8 mouse cellular contexts compared by ENCODE assay signal in genomic region chr4:43530581-43530980, GRCm38 (mm10). TPM values are rescaled to one million over a fixed set of nuclear protein-coding genes. Genes with fewer than 3 reads are reported as not detected.
DNase-seq lines count a peak whose midpoint lies in the region; ATAC-seq and TF ChIP-seq lines count a peak whose summit lies in the region.
"Had no signal": no experiment of that assay in that cellular context is flagged by ENCODE, and none has a peak within 500 bp of the region (broad histone marks: within the 10 kb centered on the region; RNA-seq: fewer than 3 reads in every experiment).

No protein-coding gene starts in this region.

- peak; percentile 77 for ATAC-seq in common myeloid progenitor, adult 5-6 weeks (replicated peaks; ENCODE audit: low read depth, poor library complexity, severe bottlenecking)
- no peak for ATAC-seq in heart, embryonic 13.5 days (ENCODE audit: extremely low read depth, insufficient number of reproducible peaks, low FRiP score, low TSS enrichment)
- peak; percentile 17; the same call in 1 of the 2 replicates for ATAC-seq in lung, embryonic 16.5 days (ENCODE audit: low read depth)

- H3K4me2 ChIP-seq in heart, embryonic 13.5 days: no peak overlapping the region
- no peak overlapping the region for H3K4me2 ChIP-seq in lung, embryonic 16.5 days (ENCODE audit: low read depth, low read length)
- H3K4me2 ChIP-seq: midbrain, embryonic 12.5 days had no signal

- H3K4me1 ChIP-seq in E14TG2a.4 (replicated peaks; ENCODE audit: low read depth, low read length): peaks cover 27% of the 10 kb centered on the region
- H3K4me1 ChIP-seq in heart, embryonic 13.5 days: peaks cover 19% of the 10 kb centered on the region
- no peaks in the 10 kb centered on the region for H3K4me1 ChIP-seq in lung, embryonic 16.5 days (replicated peaks; ENCODE audit: control insufficient read depth, insufficient read depth, low read length)
- H3K4me1 ChIP-seq: midbrain, embryonic 12.5 days had no signal

- peak; percentile 50 for DNase-seq in WW6 (ENCODE audit: low read depth, low spot score)
- peak; percentile 51 to 83 for DNase-seq in layer of hippocampus, adult 18-20 months (ENCODE audit: low spot score in 2 of 2)
- peak; percentile 52 for DNase-seq in right cerebral cortex, postnatal 25 days

- H3K9me3 ChIP-seq in E14TG2a.4 (ENCODE audit: low read length): no peaks in the 10 kb centered on the region
- no peaks in the 10 kb centered on the region; the same call in 1 of the 2 replicates for H3K9me3 ChIP-seq in heart, embryonic 13.5 days
- H3K9me3 ChIP-seq in lung, embryonic 16.5 days (ENCODE audit: control insufficient read depth, low read length): no peaks in the 10 kb centered on the region

- no peak overlapping the region for H3K4me3 ChIP-seq in E14TG2a.4 (replicated peaks; ENCODE audit: low read length)
- no peak overlapping the region for H3K4me3 ChIP-seq in heart, embryonic 13.5 days
- no peak overlapping the region for H3K4me3 ChIP-seq in lung, embryonic 16.5 days (ENCODE audit: low read length)
- H3K4me3 ChIP-seq: midbrain, embryonic 12.5 days had no signal

- peaks cover 3% of the 10 kb centered on the region for H3K27me3 ChIP-seq in E14TG2a.4 (ENCODE audit: insufficient read depth, low read length)
- H3K27me3 ChIP-seq in heart, embryonic 13.5 days (replicated peaks): 0 out of 2 replicates have a peak, but pooled peaks cover 4% of the 10 kb centered on the region
- H3K27me3 ChIP-seq in lung, embryonic 16.5 days (ENCODE audit: control insufficient read depth, insufficient read depth, low read depth, low read length): no peaks in the 10 kb centered on the region

- H3K9ac ChIP-seq in heart, embryonic 13.5 days: no peak overlapping the region
- no peak overlapping the region for H3K9ac ChIP-seq in lung, embryonic 16.5 days (ENCODE audit: low read length)
- H3K9ac ChIP-seq: midbrain, embryonic 12.5 days had no signal

- 13% methylated on average over 7 of the region's 7 CpGs for WGBS in heart, embryonic 13.5 days
- WGBS in lung, embryonic 16.5 days: 16% methylated on average over 7 of the region's 7 CpGs

- peaks cover 47% of the 10 kb centered on the region for H3K36me3 ChIP-seq in E14TG2a.4 (ENCODE audit: insufficient read depth, low read length)
- H3K36me3 ChIP-seq in heart, embryonic 13.5 days: peaks cover 54% of the 10 kb centered on the region
- H3K36me3 ChIP-seq in lung, embryonic 16.5 days (ENCODE audit: control insufficient read depth, insufficient read depth, low read length): peaks cover 42% of the 10 kb centered on the region

- peak; percentile 84 for TF ChIP-seq CTCF in E14TG2a.4 (conservative IDR thresholded peaks at IDR 0.05; ENCODE audit: low read length)

- peak overlapping the region; percentile 59 for H3K27ac ChIP-seq in heart, embryonic 13.5 days (replicated peaks)
- no peak overlapping the region for H3K27ac ChIP-seq in lung, embryonic 16.5 days (ENCODE audit: low read length)
- H3K27ac ChIP-seq: midbrain, embryonic 12.5 days had no signal

RNA-seq across cellular contexts. Expression of gene Tpm2, which starts 7.0 kb away (rescaled TPM):
- total RNA-seq in common myeloid progenitor, adult 5-6 weeks (2017): 8.4 and 10.7 TPM in 2 replicates
- 143 and 157 TPM in 2 replicates for polyA plus RNA-seq in heart, embryonic 13.5 days (2015; fragmentation: Nextera tagmentation; extraction: Ambion mirVana)
- 1 to 10 TPM; 4.2 to 4.8 TPM for total RNA-seq in layer of hippocampus, adult 18-20 months (2021)
- polyA plus RNA-seq in lung, embryonic 16.5 days (2015; fragmentation: Nextera tagmentation; extraction: Ambion mirVana): 203 and 218 TPM in 2 replicates

RNA-seq across cellular contexts. Expression of gene Car9, which starts 23.8 kb away (rescaled TPM):
- total RNA-seq in common myeloid progenitor, adult 5-6 weeks (2017): 7.3 and 8.3 TPM in 2 replicates
- 1.8 and 2.0 TPM in 2 replicates for polyA plus RNA-seq in heart, embryonic 13.5 days (2015; fragmentation: Nextera tagmentation; extraction: Ambion mirVana)
- total RNA-seq in layer of hippocampus, adult 18-20 months (2021): not detected
- polyA plus RNA-seq in lung, embryonic 16.5 days (2015; fragmentation: Nextera tagmentation; extraction: Ambion mirVana): 5.5 and 6.4 TPM in 2 replicates

RNA-seq across cellular contexts. Expression of gene Arhgef39, which starts 31.1 kb away (rescaled TPM):
- total RNA-seq in common myeloid progenitor, adult 5-6 weeks (2017): 46.1 and 64.5 TPM in 2 replicates
- 32.0 and 40.3 TPM in 2 replicates for polyA plus RNA-seq in heart, embryonic 13.5 days (2015; fragmentation: Nextera tagmentation; extraction: Ambion mirVana)
- not detected for total RNA-seq in layer of hippocampus, adult 18-20 months (2021)
- polyA plus RNA-seq in lung, embryonic 16.5 days (2015; fragmentation: Nextera tagmentation; extraction: Ambion mirVana): 47.7 and 56.1 TPM in 2 replicates

RNA-seq across cellular contexts. Expression of gene Creb3, which starts 31.6 kb away (rescaled TPM):
- total RNA-seq in common myeloid progenitor, adult 5-6 weeks (2017): 20.5 and 22.7 TPM in 2 replicates
- 57.8 and 59.1 TPM in 2 replicates for polyA plus RNA-seq in heart, embryonic 13.5 days (2015; fragmentation: Nextera tagmentation; extraction: Ambion mirVana)
- total RNA-seq in layer of hippocampus, adult 18-20 months (2021): 10 to 100 TPM; 67.4 to 74.5 TPM
- polyA plus RNA-seq in lung, embryonic 16.5 days (2015; fragmentation: Nextera tagmentation; extraction: Ambion mirVana): 69.5 and 70.9 TPM in 2 replicates

RNA-seq across cellular contexts. Expression of gene Tln1, which starts 31.9 kb away (rescaled TPM):
- total RNA-seq in common myeloid progenitor, adult 5-6 weeks (2017): 262 and 295 TPM in 2 replicates
- 76.9 and 78.1 TPM in 2 replicates for polyA plus RNA-seq in heart, embryonic 13.5 days (2015; fragmentation: Nextera tagmentation; extraction: Ambion mirVana)
- 10 to 100 TPM; 35.8 to 42.1 TPM for total RNA-seq in layer of hippocampus, adult 18-20 months (2021)
- 68.7 and 84.9 TPM in 2 replicates for polyA plus RNA-seq in lung, embryonic 16.5 days (2015; fragmentation: Nextera tagmentation; extraction: Ambion mirVana)

Comparison
In these comparisons a context has a peak if more than half of its experiments do, and no peak if none do; other contexts are left out.
1. RNA of gene Arhgef39, which starts 31.1 kb away (total RNA-seq): 46.1 to 64.5 TPM in common myeloid progenitor, adult 5-6 weeks; not detected in layer of hippocampus, adult 18-20 months; every median in the first group is over 10 times any median in the second.
2. Peak in every context shown above with its lines, with median percentiles within 50 percentile points of each other: DNase-seq.